In genomic region chr13:117409940-117410339, GRCm38 (mm10) we compare ENCODE assay signal across 20 mouse cellular contexts.
A peak's percentile ranks its signal among the peaks of the same experiment; 100 is the strongest.
DNase-seq lines count a peak whose midpoint lies in the region; ATAC-seq and TF ChIP-seq lines count a peak whose summit lies in the region.
"Had no signal": no experiment of that assay in that cellular context is flagged by ENCODE, and none has a peak within 500 bp of the region (broad histone marks: within the 10 kb centered on the region; RNA-seq: fewer than 3 reads in every experiment).

No protein-coding gene starts in this region.

- H3K4me3 ChIP-seq in kidney, embryonic 16.5 days (ENCODE audit: low read length): no peak overlapping the region
- H3K4me3 ChIP-seq in kidney, adult 2 months (ENCODE audit: insufficient read depth, low read depth, low read length): no peak overlapping the region
- no peak overlapping the region for H3K4me3 ChIP-seq in thymus, adult 2 months (ENCODE audit: control insufficient read depth, insufficient read depth, low read length)
- H3K4me3 ChIP-seq: gastrocnemius, adult 2 months; heart, adult 2 months; hindbrain, embryonic 15.5 days; intestine, embryonic 15.5 days; liver, embryonic 12.5 days; neural tube, embryonic 15.5 days had no signal

- H3K36me3 ChIP-seq in kidney, embryonic 16.5 days (ENCODE audit: insufficient read depth, low read length): no peaks in the 10 kb centered on the region
- H3K36me3 ChIP-seq in kidney, adult 2 months (ENCODE audit: control insufficient read depth, insufficient read depth, low read length): no peaks in the 10 kb centered on the region; the same call in 1 of the 2 replicates
- H3K36me3 ChIP-seq in thymus, adult 2 months (ENCODE audit: control insufficient read depth, insufficient read depth, low read length): no peaks in the 10 kb centered on the region
- H3K36me3 ChIP-seq: hindbrain, embryonic 15.5 days; intestine, embryonic 15.5 days; liver, embryonic 12.5 days; neural tube, embryonic 15.5 days had no signal

- WGBS in kidney, embryonic 16.5 days: 16% methylated on average over 7 of the region's 7 CpGs
- whole genome bisulfite sequencing in kidney, adult 2 months: 21% methylated on average over 7 of the region's 7 CpGs
- 93% methylated on average over 7 of the region's 7 CpGs for WGBS in thymus, adult 2 months

- H3K27ac ChIP-seq in kidney, embryonic 16.5 days (ENCODE audit: low read length): no peak overlapping the region
- H3K27ac ChIP-seq in kidney, adult 2 months (ENCODE audit: insufficient read depth, low read depth, low read length): no peak overlapping the region
- no peak overlapping the region for H3K27ac ChIP-seq in thymus, adult 2 months (ENCODE audit: control insufficient read depth, insufficient read depth, low read length)
- H3K27ac ChIP-seq: gastrocnemius, adult 2 months; heart, adult 2 months; hindbrain, embryonic 15.5 days; intestine, embryonic 15.5 days; liver, embryonic 12.5 days; neural tube, embryonic 15.5 days had no signal

- TF ChIP-seq POLR2A in kidney, adult 2 months (IDR thresholded peaks at IDR 0.05; ENCODE audit: low read depth, low read length): no peak
- no peak for TF ChIP-seq POLR2A in thymus, adult 2 months (IDR thresholded peaks at IDR 0.05; ENCODE audit: control insufficient read depth, extremely low read depth, insufficient read depth, low read length, poor library complexity)

- no peak for TF ChIP-seq CTCF in kidney, adult 2 months (conservative IDR thresholded peaks at IDR 0.05; ENCODE audit: insufficient read depth, insufficient read length, low read depth, low read length)
- TF ChIP-seq CTCF in thymus, adult 2 months (IDR thresholded peaks at IDR 0.05; ENCODE audit: borderline replicate concordance, control insufficient read depth, extremely low read depth, insufficient read depth, low read length, poor library complexity): no peak

- no peaks in the 10 kb centered on the region for H3K9me3 ChIP-seq in kidney, embryonic 16.5 days (ENCODE audit: low read length)
- H3K9me3 ChIP-seq: hindbrain, embryonic 15.5 days; intestine, embryonic 15.5 days; liver, embryonic 12.5 days; neural tube, embryonic 15.5 days had no signal

- ATAC-seq in kidney, embryonic 16.5 days (ENCODE audit: low FRiP score, low TSS enrichment): peak; percentile 81; the same call in 1 of the 2 replicates
- ATAC-seq: CD4-positive, CD25-positive, alpha-beta regulatory T cell, adult 4 months; intestine, embryonic 15.5 days; liver, embryonic 12.5 days; midbrain, embryonic 16.5 days had no signal

- H3K4me2 ChIP-seq in kidney, embryonic 16.5 days (replicated peaks; ENCODE audit: low read depth, low read length): no peak overlapping the region
- H3K4me2 ChIP-seq: hindbrain, embryonic 15.5 days; intestine, embryonic 15.5 days; liver, embryonic 12.5 days; neural tube, embryonic 15.5 days had no signal

- H3K9ac ChIP-seq in kidney, embryonic 16.5 days (replicated peaks; ENCODE audit: low read length): no peak overlapping the region
- H3K9ac ChIP-seq: hindbrain, embryonic 15.5 days; intestine, embryonic 15.5 days; liver, embryonic 12.5 days; neural tube, embryonic 15.5 days had no signal

- DNase-seq in kidney, adult 2 months: no peak
- DNase-seq in 3134 (ENCODE audit: extremely low read depth, insufficient read length, low spot score): peak; percentile 58
- peak; percentile 55 for DNase-seq in 3T3-L1 (ENCODE audit: low read depth, low spot score)
- DNase-seq in kidney, postnatal 36 days: peak; percentile 2 to 5
- DNase-seq in thymus, adult 2 months: no peak
- DNase-seq in right cerebral cortex, adult 18-20 months: no peak
- DNase-seq: cerebellum, adult 2 months; cerebellum, postnatal 36 days; gastrocnemius, adult 2 months; heart, adult 2 months; heart, postnatal 36 days; left cerebral cortex, postnatal 4 days; right cerebral cortex, postnatal 25 days had no signal

- H3K4me1 ChIP-seq in kidney, embryonic 16.5 days (ENCODE audit: insufficient read depth, low read length): no peaks in the 10 kb centered on the region
- no peaks in the 10 kb centered on the region for H3K4me1 ChIP-seq in kidney, adult 2 months (ENCODE audit: control insufficient read depth, insufficient read depth, low read length)
- H3K4me1 ChIP-seq in thymus, adult 2 months (replicated peaks; ENCODE audit: control insufficient read depth, insufficient read depth, low read length): no peaks in the 10 kb centered on the region
- H3K4me1 ChIP-seq: hindbrain, embryonic 15.5 days; intestine, embryonic 15.5 days; liver, embryonic 12.5 days; neural tube, embryonic 15.5 days had no signal

- no peaks in the 10 kb centered on the region for H3K27me3 ChIP-seq in kidney, embryonic 16.5 days (ENCODE audit: insufficient read depth, low read length)
- H3K27me3 ChIP-seq in kidney, adult 2 months (replicated peaks; ENCODE audit: control insufficient read depth, insufficient read depth, low read length): no peaks in the 10 kb centered on the region
- no peaks in the 10 kb centered on the region for H3K27me3 ChIP-seq in thymus, adult 2 months (ENCODE audit: control insufficient read depth, insufficient read depth, low read length)
- H3K27me3 ChIP-seq: hindbrain, embryonic 15.5 days; intestine, embryonic 15.5 days; liver, embryonic 12.5 days; neural tube, embryonic 15.5 days had no signal

Comparison
In these comparisons a context has a peak if more than half of its experiments do, and no peak if none do; other contexts are left out.
1. DNase-seq: peak in 3134 (single experiment), 3T3-L1 (single experiment) and kidney, postnatal 36 days (2 of 2); none in kidney, adult 2 months (single experiment), thymus, adult 2 months (single experiment) and right cerebral cortex, adult 18-20 months (single experiment).